Mouse (Mus musculus) central nervous system, embryonic 11.5 days (tissue): ENCODE results near the gene Mybbp1a. TPM values are rescaled to one million over a fixed set of nuclear protein-coding genes. Genes with fewer than 3 reads are reported as not detected.

Source experiments
- polyA plus RNA-seq: library from polyadenylated mRNA; depleted of rRNA; stranded (reverse); fragments of >200 nt; gene quantifications from 2 replicates; pipeline ENCODE4 v1.2.3, GENCODE M21; 2012; rRNA removed

Mybbp1a gene
- 125 and 196 TPM in 2 replicates for polyA plus RNA-seq

DNA sequence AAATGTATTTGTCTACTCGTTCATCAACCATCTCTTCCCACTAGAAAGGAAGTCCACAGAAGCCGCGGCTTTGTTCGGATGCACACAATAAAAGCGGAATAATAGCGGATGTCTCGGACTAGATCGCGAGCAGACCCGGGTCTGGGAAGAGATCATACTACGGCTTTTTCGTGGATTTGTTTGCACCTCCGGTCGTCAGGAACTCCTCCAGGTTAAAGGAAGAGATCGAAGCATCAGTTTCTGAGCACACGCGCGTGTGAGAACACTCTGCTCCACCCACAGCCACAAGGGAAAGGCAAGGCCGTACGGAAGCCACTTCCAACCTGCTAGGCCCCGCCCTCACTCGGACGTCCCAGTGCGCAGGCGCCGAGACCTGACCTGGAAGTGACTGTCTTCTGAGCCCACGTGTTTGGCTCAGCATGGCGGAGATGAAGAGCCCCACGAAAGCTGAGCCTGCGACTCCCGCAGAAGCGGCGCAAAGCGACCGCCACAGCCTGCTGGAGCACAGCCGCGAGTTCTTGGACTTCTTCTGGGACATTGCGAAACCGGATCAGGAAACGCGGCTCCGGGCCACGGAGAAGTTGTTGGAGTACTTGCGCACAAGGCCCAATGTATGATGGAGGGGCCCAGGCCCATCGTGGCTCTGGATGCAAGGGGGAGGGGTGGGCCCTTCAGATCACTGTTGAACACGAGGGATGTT, at the start of gene Mybbp1a:
Gene Mybbp1a, plus strand, starts transcription at position 391 of the 700 bp plus-strand sequence.

DNA sequence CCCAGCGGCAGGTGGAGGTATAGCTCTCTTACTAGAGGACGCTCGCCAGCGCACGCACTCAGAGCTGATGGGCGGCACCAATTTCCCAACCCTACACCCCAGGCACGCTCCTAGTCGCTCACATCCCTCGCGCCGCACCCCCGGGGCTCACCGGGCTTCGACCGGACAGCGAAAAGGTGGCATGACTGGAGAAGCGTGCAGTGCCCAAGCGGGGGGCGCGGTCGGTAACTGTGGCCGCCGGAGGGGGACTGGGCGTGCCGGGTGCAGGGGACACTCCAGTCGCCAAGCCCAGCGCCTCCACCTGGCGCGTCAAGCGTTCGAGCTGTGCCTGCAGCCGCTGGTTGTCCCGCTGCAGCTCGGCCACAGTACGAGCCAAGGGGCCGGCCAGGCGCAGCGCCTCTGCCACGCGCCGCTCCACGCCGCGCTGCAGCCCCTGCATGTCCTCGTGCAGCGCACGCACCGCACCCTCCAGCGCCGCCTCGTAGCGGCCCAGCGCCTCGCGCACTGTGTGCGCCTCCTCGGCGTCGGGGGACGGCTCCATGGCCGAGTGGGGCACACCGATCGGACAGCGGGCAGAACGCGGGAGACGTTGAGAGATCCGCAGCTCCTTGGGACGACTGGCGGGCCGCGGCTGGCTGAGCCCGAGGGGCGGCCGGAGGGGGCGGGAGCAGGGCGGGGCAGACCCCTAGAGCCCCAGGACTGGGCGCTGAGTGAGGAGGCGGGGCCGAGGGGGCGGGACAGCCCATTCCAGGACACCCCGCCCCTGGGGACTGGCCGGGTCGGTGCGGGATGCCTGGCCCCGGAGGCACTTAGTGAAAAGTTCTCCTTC, 29.8 kb upstream of the Mybbp1a start, which contains the start of gene Smtnl2:
Gene Smtnl2, minus strand, starts transcription at position 621 of the 829 bp plus-strand sequence.

DNA sequence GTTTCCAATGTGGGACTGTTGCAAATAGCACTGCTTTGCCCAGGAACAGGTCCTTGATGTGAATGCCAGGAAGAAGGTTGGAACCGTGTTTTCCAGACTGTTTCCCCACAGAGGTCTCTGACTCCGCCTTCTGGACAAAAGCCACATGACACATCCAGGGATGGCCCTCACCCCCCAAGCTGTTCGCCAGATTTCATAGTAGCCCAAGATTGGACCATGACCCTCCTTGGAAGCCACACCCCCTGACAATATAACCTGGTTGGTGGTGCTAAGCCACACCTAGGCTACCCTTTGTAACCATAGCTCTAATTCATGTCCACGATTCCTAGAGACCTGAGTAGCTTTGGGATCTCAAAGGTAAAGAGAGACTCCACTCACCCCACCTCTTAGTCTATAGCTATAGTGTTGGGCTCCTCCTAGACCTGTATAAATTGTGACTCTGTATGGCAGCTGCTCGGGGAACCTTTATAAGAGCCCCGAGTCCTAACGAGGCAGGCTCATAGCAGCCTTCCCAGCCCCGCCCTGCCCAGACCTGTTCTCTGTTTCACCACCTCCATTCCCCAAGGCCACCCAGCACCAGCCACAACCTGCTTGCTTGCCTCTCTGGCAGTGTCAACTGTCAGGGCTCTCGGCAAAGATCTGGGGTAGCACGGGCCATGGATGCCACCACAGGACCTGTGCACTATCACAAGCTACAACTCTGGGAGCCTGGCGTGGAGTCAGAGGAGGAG, 6.0 kb upstream of the Mybbp1a start, which contains the start of gene Ggt6:
Gene Ggt6, plus strand, starts transcription at position 564 of the 731 bp plus-strand sequence.

DNA sequence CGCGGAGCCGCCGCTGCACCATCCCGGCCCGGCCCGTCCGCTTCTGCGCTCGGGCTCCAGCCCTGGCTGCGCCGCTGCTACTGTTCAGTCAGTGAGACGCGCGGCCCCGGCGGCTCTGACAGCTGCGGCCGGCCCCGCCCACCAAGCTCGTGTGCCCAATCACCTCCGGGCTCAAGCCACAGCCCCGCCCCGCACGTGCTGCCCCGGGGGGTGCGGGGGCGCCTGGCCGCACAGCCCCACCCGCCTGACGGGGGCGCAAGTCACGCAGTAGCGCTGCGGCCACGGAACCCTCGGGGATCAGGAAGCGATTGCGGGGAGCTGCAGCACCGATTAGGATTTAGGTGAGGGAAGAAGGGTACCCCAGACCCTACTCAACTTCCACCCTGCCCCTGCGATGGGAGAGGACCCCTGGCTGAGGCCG, 48.7 kb downstream of the Mybbp1a start, which contains the start of gene Spns2:
Gene Spns2, minus strand, starts transcription at position 24 of the 421 bp plus-strand sequence.

Other genes with a start within 250 kb of the Mybbp1a start
- 3.6 and 7.3 TPM in 2 replicates for gene Gm43951, start 234.5 kb upstream of the Mybbp1a start, polyA plus RNA-seq
- gene 4933427D14Rik, start 233.9 kb upstream of the Mybbp1a start, polyA plus RNA-seq: 24.9 and 27.5 TPM in 2 replicates
- gene Txndc17, start 233.8 kb upstream of the Mybbp1a start, polyA plus RNA-seq: 114 and 155 TPM in 2 replicates
- gene Med31, start 225.8 kb upstream of the Mybbp1a start, polyA plus RNA-seq: 27.0 and 39.1 TPM in 2 replicates
- gene Slc13a5, start 174.1 kb upstream of the Mybbp1a start, polyA plus RNA-seq: 0.37 and 0.44 TPM in 2 replicates
- 0.68 and 1.0 TPM in 2 replicates for gene Xaf1, start 139.7 kb upstream of the Mybbp1a start, polyA plus RNA-seq
- not detected in 2 replicates for gene Fbxo39, start 126.9 kb upstream of the Mybbp1a start, polyA plus RNA-seq
- gene Tekt1, start 78.9 kb upstream of the Mybbp1a start, polyA plus RNA-seq: 2.9 and 3.3 TPM in 2 replicates
- 3.5 and 7.5 TPM in 2 replicates for gene Smtnl2, start 29.6 kb upstream of the Mybbp1a start, polyA plus RNA-seq
- gene Ggt6, start 5.8 kb upstream of the Mybbp1a start, polyA plus RNA-seq: 0.10 TPM in 1 of 2 replicates, not detected in the other
- 13.6 and 16.1 TPM in 2 replicates for gene Spns2, start 48.5 kb downstream of the Mybbp1a start, polyA plus RNA-seq
- 0.19 and 0.30 TPM in 2 replicates for gene Spns3, start 109.2 kb downstream of the Mybbp1a start, polyA plus RNA-seq
- gene Ube2g1, start 165.9 kb downstream of the Mybbp1a start, polyA plus RNA-seq: 33.5 and 46.3 TPM in 2 replicates
- 24.4 and 36.1 TPM in 2 replicates for gene Ankfy1, start 248.7 kb downstream of the Mybbp1a start, polyA plus RNA-seq